Mouse (Mus musculus) liver, embryonic 13.5 days (tissue): ENCODE data around the gene Phka2. TPM values are rescaled to one million over a fixed set of nuclear protein-coding genes. Genes with fewer than 3 reads are reported as not detected.
A peak's percentile ranks its signal among the peaks of the same experiment; 100 is the strongest.

Source experiments
- ATAC-seq: fragments of 200-750 bp; cut with Nextera tagmentation; 2 replicates; pipeline ENCODE4 v1.8.0; 2017; ENCODE audit warnings: low read depth, mild to moderate bottlenecking, moderate number of reproducible peaks, moderate library complexity
- DNase-seq: peaks from one replicate; pipeline ENCODE4 v3.0.0; 2022
- H3K27ac ChIP-seq: fragments of 300-500 bp; sonication (generic); 2 replicates; pipeline ENCODE4 v1.5.1; 2015; ENCODE audit warnings: moderate library complexity, mild to moderate bottlenecking, inconsistent platforms
- H3K27me3 ChIP-seq: fragments of 300-500 bp; sonication (generic); 2 replicates; pipeline ENCODE4 v1.6.1; 2015; ENCODE audit warnings: mild to moderate bottlenecking, inconsistent platforms
- H3K36me3 ChIP-seq: fragments of 300-500 bp; sonication (generic); 2 replicates; pipeline ENCODE4 v1.6.1; 2015; ENCODE audit warnings: mild to moderate bottlenecking, inconsistent platforms
- H3K4me1 ChIP-seq: fragments of 300-500 bp; sonication (generic); replicated peaks from 2 replicates; pipeline ENCODE4 v1.6.1; 2015; ENCODE audit warnings: inconsistent platforms
- H3K4me2 ChIP-seq: fragments of 300-500 bp; sonication (generic); 2 replicates; pipeline ENCODE4 v1.6.1; 2015; ENCODE audit warnings: inconsistent platforms, mild to moderate bottlenecking, moderate library complexity
- H3K4me3 ChIP-seq: fragments of 300-500 bp; sonication (generic); replicated peaks from 2 replicates; pipeline ENCODE4 v1.5.1; 2015; ENCODE audit warnings: mild to moderate bottlenecking, inconsistent platforms
- H3K9ac ChIP-seq: fragments of 300-500 bp; sonication (generic); 2 replicates; pipeline ENCODE4 v1.6.1; 2015; ENCODE audit warnings: mild to moderate bottlenecking, inconsistent platforms
- H3K9me3 ChIP-seq: fragments of 300-500 bp; sonication (generic); replicated peaks from 2 replicates; pipeline ENCODE4 v1.6.1; 2016; ENCODE audit warnings: inconsistent platforms
- WGBS: fragments of 180-500 bp; shearing (Covaris S2); methylation state at CpG from one replicate; pipeline ENCODE4 v1.1.7; 2015; ENCODE audit not compliant: insufficient replicate concordance; 5-methylcytosine and 5-hydroxymethylcytosine counted together
- polyA plus RNA-seq: library from polyadenylated mRNA; unstranded; fragments of >200 nt; fragmentation: Nextera tagmentation; extraction: Ambion mirVana; gene quantifications from 2 replicates; pipeline ENCODE4 v1.2.1, GENCODE M21; 2015

The Phka2 gene
- polyA plus RNA-seq = 9.1 and 11.2 TPM in 2 replicates

DNA sequence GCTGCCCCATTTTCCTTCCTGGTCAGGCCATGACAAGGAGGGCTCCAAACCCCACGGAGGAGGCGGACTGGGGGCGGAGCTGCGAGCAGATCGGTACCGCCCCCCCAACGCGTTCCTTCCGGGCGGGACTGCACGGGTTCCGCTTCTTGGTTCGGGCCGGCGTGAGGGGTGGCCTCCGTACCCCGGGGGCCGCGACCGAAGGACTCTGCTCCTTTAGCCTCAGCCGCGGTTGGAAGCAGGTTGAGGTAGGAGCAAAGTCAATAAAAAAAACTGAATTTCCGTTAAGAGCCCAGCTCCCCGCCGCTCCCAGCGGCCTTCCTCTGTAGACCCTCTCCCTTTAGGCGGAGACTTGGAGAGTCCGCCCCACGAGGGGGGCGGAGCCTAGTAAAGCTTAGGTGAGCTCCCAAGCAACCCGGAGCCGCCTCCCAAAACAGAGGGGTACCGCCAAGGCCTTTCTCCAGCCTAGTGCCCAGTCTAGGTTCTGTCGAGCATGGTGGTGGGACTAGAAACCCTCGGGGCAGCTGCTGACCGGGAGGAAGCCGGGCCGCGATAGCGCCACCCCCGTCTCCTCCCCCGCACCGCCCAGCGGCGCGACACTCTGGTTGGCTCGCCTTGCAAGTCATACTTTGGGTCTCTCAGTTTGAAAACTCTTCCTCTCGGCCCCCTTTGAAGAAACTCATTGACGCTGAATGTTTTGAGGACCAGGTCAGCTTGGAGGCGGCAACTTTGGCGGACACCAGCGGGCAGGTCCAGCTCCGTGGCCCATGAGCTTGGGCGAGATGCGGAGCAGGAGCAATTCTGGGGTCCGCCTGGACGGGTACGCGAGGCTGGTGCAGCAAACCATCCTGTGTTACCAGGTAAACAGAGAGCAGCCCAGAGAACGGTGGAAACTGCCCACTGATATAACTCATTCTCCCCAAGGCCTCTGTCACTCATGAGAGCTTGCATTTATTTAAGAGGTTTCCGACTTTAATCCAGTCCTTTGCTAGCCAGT, at the start of gene Phka2:
Gene Phka2 (plus strand): TSS at position 119 of the 994 bp plus-strand sequence.
- WGBS = 11% methylated on average over 59 of the region's 61 CpGs
- Histone ChIP-seq H3K4me3 (peak within 1 kb of the TSS; percentile 69), H3K4me1 (peaks cover 20% of the 10 kb centered on the region), H3K9me3 (no peaks in the 10 kb centered on the region), H3K4me2 (peak within 1 kb of the TSS; percentile 73), H3K9ac (peak within 1 kb of the TSS; percentile 71), H3K36me3 (no peaks in the 10 kb centered on the region), H3K27ac (peak within 1 kb of the TSS; percentile 82), H3K27me3 (no peaks in the 10 kb centered on the region)
- DNase-seq (peak; percentile 82), ATAC-seq (peak; percentile 96)

- Histone ChIP-seq H3K9me3 (no peaks in the 10 kb centered on the region), H3K4me1 (no peaks in the 10 kb centered on the region), H3K4me2 (no peak overlapping the region), H3K27ac (no peak overlapping the region), H3K27me3 (no peaks in the 10 kb centered on the region), H3K36me3 (no peaks in the 10 kb centered on the region), H3K4me3 (no peak overlapping the region), H3K9ac (no peak overlapping the region)
- ATAC-seq (no peak), DNase-seq (no peak)
- 55% methylated on average over 5 of the region's 5 CpGs for WGBS
Measured at GRCm38 (mm10) chrX:160455686-160456085, 46.3 kb upstream of the Phka2 start.

- Histone ChIP-seq H3K4me3 (no peak overlapping the region), H3K4me2 (no peak overlapping the region), H3K4me1 (no peaks in the 10 kb centered on the region), H3K27ac (no peak overlapping the region), H3K9ac (no peak overlapping the region), H3K9me3 (no peaks in the 10 kb centered on the region), H3K27me3 (no peaks in the 10 kb centered on the region; the same call in 1 of the 2 replicates), H3K36me3 (no peaks in the 10 kb centered on the region)
- ATAC-seq (no peak), DNase-seq (no peak)
- 52% methylated on average over 3 of the region's 3 CpGs for WGBS
Measured at GRCm38 (mm10) chrX:160471257-160471786, 30.6 kb upstream of the Phka2 start.

- no peak for DNase-seq
Measured at GRCm38 (mm10) chrX:160489784-160490183, 12.2 kb upstream of the Phka2 start.

GRCm38 (mm10) chrX:160494333-160494732, 7.6 kb upstream of the Phka2 start:
- no peaks in the 10 kb centered on the region for H3K27me3 ChIP-seq
- H3K4me2 ChIP-seq = no peak overlapping the region
- H3K36me3 ChIP-seq = no peaks in the 10 kb centered on the region
- H3K9ac ChIP-seq = no peak overlapping the region
- no peak for DNase-seq
- H3K27ac ChIP-seq = no peak overlapping the region
- H3K9me3 ChIP-seq = no peaks in the 10 kb centered on the region
- WGBS = 43% methylated on average over 3 of the region's 3 CpGs
- H3K4me1 ChIP-seq = no peaks in the 10 kb centered on the region; the same call in none of the 2 replicates
- no peak for ATAC-seq
- no peak overlapping the region for H3K4me3 ChIP-seq

More at GRCm38 (mm10) chrX:160489784-160490183, 12.2 kb upstream of the Phka2 start:
- no peak overlapping the region for H3K27ac ChIP-seq
- WGBS = 45% methylated on average over 2 of the region's 2 CpGs
- no peaks in the 10 kb centered on the region for H3K9me3 ChIP-seq
- H3K36me3 ChIP-seq = no peaks in the 10 kb centered on the region
- H3K4me3 ChIP-seq = no peak overlapping the region
- no peak overlapping the region for H3K4me2 ChIP-seq
- ATAC-seq = no peak
- no peak overlapping the region for H3K9ac ChIP-seq
- no peaks in the 10 kb centered on the region for H3K27me3 ChIP-seq
- no peaks in the 10 kb centered on the region for H3K4me1 ChIP-seq

- no peaks in the 10 kb centered on the region; the same call in none of the 2 replicates for H3K4me1 ChIP-seq
- WGBS = 55% methylated on average over 6 of the region's 6 CpGs
- H3K9ac ChIP-seq = no peak overlapping the region
- H3K27me3 ChIP-seq = no peaks in the 10 kb centered on the region
- H3K4me2 ChIP-seq = no peak overlapping the region
- H3K36me3 ChIP-seq = no peaks in the 10 kb centered on the region
- H3K27ac ChIP-seq = no peak overlapping the region
- no peak overlapping the region for H3K4me3 ChIP-seq
- no peaks in the 10 kb centered on the region for H3K9me3 ChIP-seq
- DNase-seq (no peak), ATAC-seq (no peak)
Measured at GRCm38 (mm10) chrX:160494921-160495320, 7.0 kb upstream of the Phka2 start.

- H3K36me3 ChIP-seq = no peaks in the 10 kb centered on the region
- H3K9me3 ChIP-seq = no peaks in the 10 kb centered on the region
- no peaks in the 10 kb centered on the region; the same call in none of the 2 replicates for H3K4me1 ChIP-seq
- 0 out of 2 replicates have a peak overlapping the region, but pooled peaks have one; percentile 23 for H3K4me2 ChIP-seq
- H3K27ac ChIP-seq = no peak overlapping the region
- no peak overlapping the region for H3K9ac ChIP-seq
- 24% methylated on average over 5 of the region's 5 CpGs for WGBS
- no peak overlapping the region for H3K4me3 ChIP-seq
- ATAC-seq = peak; percentile 67
- no peak for DNase-seq
- H3K27me3 ChIP-seq = no peaks in the 10 kb centered on the region
Measured at GRCm38 (mm10) chrX:160496473-160496872, 5.5 kb upstream of the Phka2 start.

DNA sequence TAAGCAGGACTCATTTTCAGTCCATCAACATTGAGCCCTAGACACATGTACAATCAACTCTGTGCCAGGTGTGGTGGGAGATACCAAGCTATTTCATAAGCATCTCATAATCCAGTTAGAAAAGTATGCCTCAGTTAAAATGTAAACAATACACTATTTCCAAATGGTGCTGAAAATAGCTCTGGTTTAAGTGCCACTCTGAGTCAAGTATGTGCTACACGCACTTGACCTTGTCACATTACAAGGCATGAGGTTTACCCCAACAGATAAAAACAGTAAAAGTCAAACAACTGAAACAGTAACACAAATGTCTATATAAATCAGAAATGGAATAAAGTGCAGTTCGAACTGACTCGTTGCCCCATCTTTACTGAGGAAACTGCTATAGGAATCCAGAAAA, 871 bp upstream of the Phka2 start:
- 0 out of 2 replicates have a peak overlapping the region, but pooled peaks have one; percentile 73 for H3K4me2 ChIP-seq
- peak overlapping the region; percentile 69; the same call in 1 of the 2 replicates for H3K4me3 ChIP-seq
- no peaks in the 10 kb centered on the region for H3K36me3 ChIP-seq
- ATAC-seq (no peak), DNase-seq (no peak)
- H3K9ac ChIP-seq = no peak overlapping the region
- no peak overlapping the region for H3K27ac ChIP-seq
- H3K27me3 ChIP-seq = no peaks in the 10 kb centered on the region
- H3K9me3 ChIP-seq = no peaks in the 10 kb centered on the region
- H3K4me1 ChIP-seq = peaks cover 17% of the 10 kb centered on the region
- 74% methylated on average over 3 of the region's 3 CpGs for WGBS

GRCm38 (mm10) chrX:160501687-160502047, 299 bp upstream of the Phka2 start:
- ATAC-seq (peak; percentile 73), DNase-seq (no peak)
- Histone ChIP-seq H3K27ac (peak overlapping the region; percentile 82; the same call in 1 of the 2 replicates), H3K9me3 (no peaks in the 10 kb centered on the region), H3K36me3 (no peaks in the 10 kb centered on the region), H3K4me2 (peak overlapping the region; percentile 73), H3K9ac (peak overlapping the region; percentile 71), H3K27me3 (no peaks in the 10 kb centered on the region), H3K4me1 (peaks cover 20% of the 10 kb centered on the region), H3K4me3 (peak overlapping the region; percentile 69)
- 18% methylated on average over 12 of the region's 12 CpGs for WGBS

- DNase-seq (no peak), ATAC-seq (no peak)
- no peak overlapping the region for H3K9ac ChIP-seq
Measured at GRCm38 (mm10) chrX:160509046-160509445, 7.1 kb downstream of the Phka2 start.

DNA sequence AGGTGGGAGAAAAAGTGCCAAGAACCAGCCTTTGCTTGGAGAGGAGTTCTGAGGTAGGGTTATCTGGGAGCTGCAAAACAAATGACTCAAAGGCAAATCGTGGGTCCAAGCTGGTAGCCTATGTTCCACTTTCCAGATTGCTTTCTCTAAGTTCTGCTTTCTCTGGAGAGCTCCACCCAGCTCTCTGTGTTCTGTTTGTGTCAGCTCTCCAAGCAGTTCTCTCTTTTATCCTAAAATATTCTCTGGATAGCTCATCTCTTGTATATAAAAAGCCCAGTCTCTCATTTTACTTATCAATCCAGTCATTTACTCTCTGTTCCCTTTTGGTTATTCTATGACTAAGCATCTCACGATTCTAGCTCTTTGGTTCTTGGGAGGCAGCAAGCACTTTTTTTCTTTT, 8.2 kb downstream of the Phka2 start:
- WGBS = 38% methylated on average over 2 of the region's 2 CpGs
- H3K9ac ChIP-seq = no peak overlapping the region
- no peaks in the 10 kb centered on the region for H3K36me3 ChIP-seq
- no peak overlapping the region for H3K4me2 ChIP-seq
- ATAC-seq (no peak), DNase-seq (no peak)
- no peak overlapping the region for H3K4me3 ChIP-seq
- H3K27ac ChIP-seq = no peak overlapping the region
- H3K4me1 ChIP-seq = 0 out of 2 replicates have a peak, but pooled peaks cover 3% of the 10 kb centered on the region
- H3K9me3 ChIP-seq = no peaks in the 10 kb centered on the region
- H3K27me3 ChIP-seq = no peaks in the 10 kb centered on the region

More at GRCm38 (mm10) chrX:160509046-160509445, 7.1 kb downstream of the Phka2 start:
- Histone ChIP-seq H3K27me3 (no peaks in the 10 kb centered on the region), H3K9me3 (no peaks in the 10 kb centered on the region), H3K36me3 (no peaks in the 10 kb centered on the region), H3K4me2 (no peak overlapping the region), H3K4me3 (no peak overlapping the region), H3K4me1 (peaks cover 12% of the 10 kb centered on the region; the same call in 1 of the 2 replicates), H3K27ac (no peak overlapping the region)
- WGBS = 53% methylated on average over 1 of the region's 1 CpGs
